ENCODE assay signal across 8 mouse cellular contexts in the genomic region with DNA sequence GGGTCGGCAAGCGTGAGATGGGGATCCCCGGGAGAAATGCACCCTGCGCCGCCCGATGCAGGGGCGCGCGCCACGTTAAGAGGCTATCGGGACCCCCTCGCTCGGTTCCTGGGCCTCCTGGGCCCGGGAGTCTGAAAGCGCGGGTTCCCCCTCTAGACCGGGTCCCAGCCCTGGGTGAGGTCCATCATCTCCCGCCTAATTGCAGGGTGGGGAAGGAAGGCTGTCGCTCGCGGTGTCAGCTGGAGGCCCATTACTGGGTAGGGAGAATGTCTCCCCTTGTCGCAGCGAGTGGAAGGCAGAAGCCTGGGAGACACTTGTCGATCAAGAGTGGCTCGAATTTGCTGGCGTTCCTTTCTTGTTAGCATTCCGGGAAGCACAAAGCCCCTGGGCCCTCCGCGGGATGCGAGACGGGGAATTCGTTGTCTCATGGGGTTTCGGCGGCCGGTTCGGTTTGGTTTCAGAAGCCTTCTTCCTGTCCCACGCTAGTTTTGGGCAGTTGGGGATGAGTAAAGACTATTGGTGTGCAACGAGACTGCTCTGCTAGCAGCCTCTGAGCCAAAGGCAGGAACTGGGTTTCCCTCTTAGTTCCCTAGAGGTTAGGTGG. TPM values are rescaled to one million over a fixed set of nuclear protein-coding genes. Genes with fewer than 3 reads are reported as not detected.
DNase-seq lines count a peak whose midpoint lies in the region; ATAC-seq and TF ChIP-seq lines count a peak whose summit lies in the region.

No protein-coding gene starts in this region.

- peak overlapping the region; percentile 77 for H3K4me3 ChIP-seq in kidney, embryonic 15.5 days (replicated peaks)
- peak overlapping the region; percentile 86 for H3K4me3 ChIP-seq in forebrain, embryonic 10.5 days
- peak overlapping the region; percentile 62 for H3K4me3 ChIP-seq in intestine, postnatal 0 days (ENCODE audit: low read depth, low read length)

- no peaks in the 10 kb centered on the region for H3K27me3 ChIP-seq in kidney, embryonic 15.5 days
- H3K27me3 ChIP-seq in forebrain, embryonic 10.5 days (ENCODE audit: poor library complexity, severe bottlenecking): peaks cover 8% of the 10 kb centered on the region; the same call in 1 of the 2 replicates
- no peaks in the 10 kb centered on the region for H3K27me3 ChIP-seq in intestine, postnatal 0 days (replicated peaks; ENCODE audit: control insufficient read depth, insufficient read depth, low read length)

- H3K4me1 ChIP-seq in kidney, embryonic 15.5 days: peaks cover 22% of the 10 kb centered on the region
- H3K4me1 ChIP-seq in forebrain, embryonic 10.5 days: peaks cover 50% of the 10 kb centered on the region
- no peaks in the 10 kb centered on the region for H3K4me1 ChIP-seq in intestine, postnatal 0 days (replicated peaks; ENCODE audit: control insufficient read depth, insufficient read depth, low read length)

- H3K27ac ChIP-seq in kidney, embryonic 15.5 days: peak overlapping the region; percentile 68
- peak overlapping the region; percentile 94 for H3K27ac ChIP-seq in forebrain, embryonic 10.5 days
- no peak overlapping the region for H3K27ac ChIP-seq in intestine, postnatal 0 days (ENCODE audit: low read depth, low read length)

- 0 out of 2 replicates have a peak, but pooled peaks cover 4% of the 10 kb centered on the region for H3K36me3 ChIP-seq in kidney, embryonic 15.5 days
- H3K36me3 ChIP-seq in forebrain, embryonic 10.5 days (replicated peaks): peaks cover 17% of the 10 kb centered on the region
- no peaks in the 10 kb centered on the region for H3K36me3 ChIP-seq in intestine, postnatal 0 days (ENCODE audit: control insufficient read depth, insufficient read depth)

- ATAC-seq in kidney, embryonic 15.5 days (replicated peaks; ENCODE audit: low FRiP score): peak; percentile 55
- 0 out of 2 replicates have a peak, but pooled peaks have one; percentile 9 for ATAC-seq in intestine, postnatal 0 days
- no peak for ATAC-seq in inflammation-experienced regulatory T-cells, adult 6 months

- peak overlapping the region; percentile 70 for H3K9ac ChIP-seq in kidney, embryonic 15.5 days
- peak overlapping the region; percentile 51 for H3K9ac ChIP-seq in intestine, postnatal 0 days (ENCODE audit: low read depth, low read length)

- peak overlapping the region; percentile 99 for H3K4me2 ChIP-seq in kidney, embryonic 15.5 days
- H3K4me2 ChIP-seq in intestine, postnatal 0 days (replicated peaks; ENCODE audit: low read depth): peak overlapping the region; percentile 100

- whole genome bisulfite sequencing in kidney, embryonic 15.5 days: under 1% methylated on average over 35 of the region's 38 CpGs
- WGBS in forebrain, embryonic 10.5 days: under 1% methylated on average over 38 of the region's 38 CpGs
- under 1% methylated on average over 38 of the region's 38 CpGs for WGBS in intestine, postnatal 0 days

- TF ChIP-seq CTCF in intestine, postnatal 0 days (IDR thresholded peaks at IDR 0.05; ENCODE audit: low read depth): no peak

- no peak for DNase-seq in kidney, adult 18-20 months
- DNase-seq in MN1 (ENCODE audit: low spot score): peak; percentile 38
- peak; percentile 59 for DNase-seq in forebrain, embryonic 10.5 days (ENCODE audit: extremely low spot score, low spot score)
- peak; percentile 73 for DNase-seq in neural tube, embryonic 10.5 days (ENCODE audit: extremely low spot score, low spot score)
- no peak for DNase-seq in layer of hippocampus, adult 8-10 months (ENCODE audit: low spot score in 2 of 2)

- no peaks in the 10 kb centered on the region for H3K9me3 ChIP-seq in kidney, embryonic 15.5 days (replicated peaks)
- no peaks in the 10 kb centered on the region for H3K9me3 ChIP-seq in forebrain, embryonic 10.5 days
- no peaks in the 10 kb centered on the region for H3K9me3 ChIP-seq in intestine, postnatal 0 days (ENCODE audit: control insufficient read depth)

RNA-seq across cellular contexts. Expression of a gene that starts 0.5 kb away (rescaled TPM):
- polyA plus RNA-seq in kidney, embryonic 15.5 days (2015; fragmentation: Nextera tagmentation; extraction: Ambion mirVana): 25.7 and 29.4 TPM in 2 replicates
- polyA plus RNA-seq in forebrain, embryonic 10.5 days (2016; fragmentation: Nextera tagmentation; extraction: Ambion mirVana): 63.7 and 65.1 TPM in 2 replicates
- 4.4 and 5.1 TPM in 2 replicates for polyA plus RNA-seq in intestine, postnatal 0 days (2015; fragmentation: Nextera tagmentation; extraction: Ambion mirVana)
- polyA plus RNA-seq in inflammation-experienced regulatory T-cells, adult 6 months (2017; shearing (Covaris generic)): 10 to 100 TPM in 1 of 3 experiments, 1 to 10 TPM in 1, under 1 TPM in 1; 0.81 to 10.1 (median 3.4) TPM
- total RNA-seq in layer of hippocampus, adult 8-10 months (2022): 1 to 10 TPM; 1.0 to 2.8 (median 1.8) TPM

RNA-seq across cellular contexts. Expression of a gene that starts 32.7 kb away (rescaled TPM):
- polyA plus RNA-seq in kidney, embryonic 15.5 days (2015; fragmentation: Nextera tagmentation; extraction: Ambion mirVana): not detected in 2 replicates
- not detected in 2 replicates for polyA plus RNA-seq in forebrain, embryonic 10.5 days (2016; fragmentation: Nextera tagmentation; extraction: Ambion mirVana)
- polyA plus RNA-seq in intestine, postnatal 0 days (2015; fragmentation: Nextera tagmentation; extraction: Ambion mirVana): not detected in 2 replicates
- polyA plus RNA-seq in inflammation-experienced regulatory T-cells, adult 6 months (2017; shearing (Covaris generic)): not detected
- not detected for total RNA-seq in layer of hippocampus, adult 8-10 months (2022)

RNA-seq across cellular contexts. Expression of a gene that starts 37.8 kb away (rescaled TPM):
- polyA plus RNA-seq in kidney, embryonic 15.5 days (2015; fragmentation: Nextera tagmentation; extraction: Ambion mirVana): 51.7 and 54.8 TPM in 2 replicates
- 50.0 and 52.2 TPM in 2 replicates for polyA plus RNA-seq in forebrain, embryonic 10.5 days (2016; fragmentation: Nextera tagmentation; extraction: Ambion mirVana)
- polyA plus RNA-seq in intestine, postnatal 0 days (2015; fragmentation: Nextera tagmentation; extraction: Ambion mirVana): 30.0 and 36.4 TPM in 2 replicates
- 10 to 100 TPM; 60.8 to 67.3 (median 61.3) TPM for polyA plus RNA-seq in inflammation-experienced regulatory T-cells, adult 6 months (2017; shearing (Covaris generic))
- total RNA-seq in layer of hippocampus, adult 8-10 months (2022): 10 to 100 TPM; 32.5 to 38.2 (median 35.5) TPM

Comparison
In these comparisons a context has a peak if more than half of its experiments do, and no peak if none do; other contexts are left out.
1. DNase-seq: peak in MN1 (single experiment), forebrain, embryonic 10.5 days (single experiment) and neural tube, embryonic 10.5 days (single experiment); none in kidney, adult 18-20 months (single experiment) and layer of hippocampus, adult 8-10 months (0 of 2).
2. Peak in every context shown above with its lines, with median percentiles within 50 percentile points of each other: H3K4me3 ChIP-seq.